Mouse (Mus musculus) cerebellum, adult 11-12 months (tissue): ENCODE results near the gene Dpp9.
"Not testable (repeated sequence)": the region's sequence is repeated elsewhere in the genome, so short reads cannot be mapped to it uniquely, and the experiment has no call there.

Source experiments
- DNase-seq: peaks from one replicate; pipeline ENCODE4 v3.0.0; 2022

Dpp9 gene

DNA sequence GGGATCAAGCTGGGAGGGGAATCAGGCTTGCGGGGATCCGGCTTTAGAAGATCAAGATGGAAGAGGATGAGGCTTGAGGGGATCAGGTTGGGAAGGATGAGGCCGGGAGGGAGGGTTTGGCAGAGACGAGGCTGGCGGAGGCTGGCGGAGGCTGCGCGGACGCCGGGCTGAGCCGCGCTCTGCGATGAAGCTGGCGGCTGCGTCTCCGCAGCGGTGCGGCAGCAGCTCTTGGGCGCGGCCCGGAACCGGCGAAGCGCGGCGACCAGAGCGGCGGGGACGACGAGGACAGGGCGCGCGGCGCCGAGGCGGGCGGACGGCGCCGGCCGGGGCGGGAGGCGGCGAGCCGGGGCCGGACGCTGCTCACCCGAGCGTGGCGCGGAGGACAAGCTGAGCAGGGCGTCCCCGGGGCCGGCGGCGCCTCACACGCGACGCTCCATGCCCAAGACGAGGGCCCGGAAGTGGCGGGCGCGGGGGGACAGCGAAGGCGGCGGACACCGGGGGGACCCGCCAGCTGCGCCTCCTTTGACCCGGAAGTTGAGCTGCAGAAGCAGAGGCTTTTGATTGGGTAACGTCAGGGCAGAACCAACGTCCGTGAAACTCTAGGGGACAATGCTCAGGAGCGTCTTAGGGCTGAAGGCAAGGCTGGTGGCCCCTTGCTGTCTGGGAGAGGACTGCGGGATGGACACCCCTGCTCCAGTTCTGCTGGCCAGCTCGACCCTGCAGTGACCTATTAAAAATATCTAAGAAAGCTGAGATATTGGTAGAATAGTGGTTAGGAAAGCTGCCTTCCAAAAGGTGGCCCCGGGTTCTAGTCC is at the start of gene Dpp9:
Dpp9 (minus strand) TSS at position 529 of the 815 bp plus-strand sequence.
- DNase-seq: peak; percentile 96

DNA sequence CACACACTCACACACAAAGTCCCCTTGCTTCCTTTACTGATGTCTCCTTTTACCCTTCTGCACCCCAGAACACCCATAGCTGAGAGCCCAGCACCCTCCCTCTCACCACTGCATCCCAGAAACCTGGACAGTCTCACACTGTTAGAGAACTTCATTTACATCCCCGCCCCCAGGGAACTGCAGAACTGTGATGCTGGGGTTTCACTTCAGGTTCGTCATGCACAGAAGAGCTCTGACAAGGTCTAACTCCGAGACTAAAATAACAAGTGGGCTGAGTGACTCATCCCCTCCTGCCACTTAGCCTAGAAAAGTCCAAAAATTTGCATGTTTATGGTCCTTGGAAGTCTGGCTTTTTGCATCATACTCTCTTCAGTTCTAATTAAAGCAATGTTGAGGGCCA is 47.6 kb upstream of the Dpp9 start:
- DNase-seq: no peak

DNA sequence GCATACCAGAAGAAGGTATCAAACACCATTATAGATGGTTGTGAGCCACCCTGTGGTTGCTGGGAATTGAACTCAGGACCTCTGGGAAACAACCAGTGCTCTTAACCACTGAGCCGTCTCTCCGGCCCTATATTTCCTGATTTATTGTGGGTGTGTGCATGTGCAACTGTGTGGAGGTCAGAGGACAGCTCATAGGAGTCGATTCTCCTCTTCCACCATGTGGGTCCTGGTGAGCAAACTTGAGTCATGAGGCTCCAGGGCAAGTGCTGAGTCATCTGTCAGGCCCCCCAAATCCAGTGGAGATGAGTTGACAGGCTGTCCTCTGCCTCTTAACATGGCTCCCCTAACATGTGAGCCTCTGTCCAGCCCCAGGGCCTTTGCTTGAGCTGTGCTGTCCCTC is 47.2 kb upstream of the Dpp9 start:
- no peak for DNase-seq

DNA sequence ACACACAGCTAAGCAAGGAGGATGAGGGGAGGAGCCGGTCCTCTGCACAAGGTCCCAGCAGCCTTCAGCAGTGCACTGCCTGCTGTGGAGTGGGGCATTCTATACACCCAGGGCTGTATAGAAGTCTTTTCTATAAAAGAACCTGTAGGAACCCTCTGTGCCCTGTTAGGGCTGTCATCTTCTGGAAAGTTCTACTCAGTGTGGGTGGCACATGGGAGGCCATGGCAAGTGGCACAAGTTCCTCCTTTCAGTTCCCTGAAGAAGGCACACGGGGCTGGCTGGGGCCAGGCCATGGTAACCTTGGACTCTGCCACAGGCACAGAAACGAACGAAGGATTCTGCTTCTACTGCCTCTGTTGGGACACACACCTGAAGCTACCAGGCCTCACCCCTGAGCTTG is 46.3 kb upstream of the Dpp9 start:
- DNase-seq: no peak

DNA sequence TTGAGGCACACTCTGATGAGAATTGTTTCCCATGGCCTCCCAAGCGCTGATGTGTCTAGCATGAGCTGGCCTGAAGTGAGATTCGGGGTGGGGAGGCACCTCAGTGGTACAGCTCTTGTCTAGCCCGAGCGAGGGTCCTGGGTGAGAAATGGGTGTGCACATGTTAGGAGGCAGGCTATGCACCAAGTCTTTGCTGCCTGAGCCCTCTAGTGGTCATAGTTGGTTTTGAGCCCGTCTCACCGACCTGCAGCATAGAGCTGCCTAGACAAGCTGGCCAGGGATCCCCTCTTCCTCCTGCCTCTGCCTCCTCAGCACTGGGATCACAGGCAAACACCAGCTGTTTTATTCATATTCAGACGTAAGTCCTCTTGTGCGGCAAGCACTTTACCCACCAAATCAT is 45.3 kb upstream of the Dpp9 start:
- peak; percentile 73 for DNase-seq

DNA sequence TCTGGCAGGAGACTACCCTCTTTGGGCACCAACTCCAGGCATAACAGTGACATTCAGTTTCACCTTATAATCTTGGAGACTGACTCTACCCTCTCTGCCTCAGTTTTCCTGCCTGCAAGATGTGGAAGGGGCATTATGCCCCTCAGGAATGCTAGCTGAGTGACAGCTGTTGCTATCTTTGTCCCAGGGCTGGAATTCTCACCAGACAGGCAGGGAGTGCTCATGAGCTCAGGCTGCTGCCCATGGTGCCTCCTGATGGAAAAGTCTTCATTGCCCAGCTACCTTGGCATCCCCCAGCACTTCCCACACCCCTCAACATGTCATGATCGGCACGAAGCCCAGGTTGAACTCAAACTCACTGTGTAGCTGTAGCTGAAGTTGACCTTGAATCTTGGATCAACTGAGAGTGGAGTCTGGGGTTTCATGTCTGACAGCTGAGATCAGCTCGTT is 44.0 kb upstream of the Dpp9 start:
- DNase-seq: no peak

DNA sequence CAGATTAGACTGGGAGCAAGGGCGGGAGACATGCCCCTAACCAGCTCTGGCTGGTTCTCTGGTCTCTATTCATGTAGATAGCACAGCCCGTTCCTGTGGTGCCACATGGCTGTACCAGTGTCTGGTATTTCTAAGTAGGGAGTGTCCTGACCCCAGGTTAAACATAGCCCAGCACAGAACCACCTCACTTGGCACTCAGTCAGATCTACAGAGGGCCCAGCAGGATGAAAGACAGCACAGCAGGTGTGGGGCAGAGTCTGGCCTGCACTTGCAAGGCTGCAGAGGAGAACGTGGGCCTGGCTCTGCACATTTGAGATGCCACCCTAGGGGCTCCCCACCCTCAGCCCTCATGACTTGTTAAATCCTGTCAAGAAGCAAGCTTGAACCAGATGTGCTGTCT is 42.5 kb upstream of the Dpp9 start:
- peak; percentile 55 for DNase-seq

DNA sequence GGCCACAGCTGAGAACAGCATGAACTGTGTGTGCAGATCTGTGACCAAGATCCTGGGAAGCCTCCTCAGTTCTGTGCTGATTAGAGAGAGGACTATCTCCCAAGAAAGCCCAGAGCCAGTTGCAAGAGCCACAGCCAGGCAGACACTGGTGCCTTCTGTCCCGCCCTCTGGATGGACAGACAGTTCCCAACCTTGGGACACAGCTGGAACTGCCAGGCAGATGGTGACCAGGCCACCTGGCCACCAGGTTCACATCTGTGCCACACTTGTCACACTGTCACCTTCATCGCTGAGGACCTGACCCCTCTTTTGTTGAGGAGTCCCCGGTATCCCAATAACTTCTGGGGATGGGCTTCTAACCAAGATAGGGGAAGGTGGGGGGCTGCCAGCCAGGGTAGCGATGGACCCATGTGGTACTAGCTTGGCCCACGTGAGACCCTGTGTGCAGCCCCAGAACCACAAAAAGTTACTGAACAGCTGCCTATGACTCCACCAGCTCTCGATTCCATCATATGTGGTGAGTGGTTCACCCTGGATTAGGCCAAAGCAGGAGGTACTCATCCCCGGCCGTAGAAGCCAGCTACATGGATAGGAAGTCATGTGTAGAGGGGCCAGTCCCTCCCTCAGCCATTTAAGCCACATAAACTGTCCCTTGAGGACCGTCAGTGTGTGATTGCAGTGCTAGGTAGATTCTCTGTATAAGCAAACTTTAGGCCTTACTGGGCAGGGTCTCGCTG is 40.8 kb upstream of the Dpp9 start:
- DNase-seq: no peak

DNA sequence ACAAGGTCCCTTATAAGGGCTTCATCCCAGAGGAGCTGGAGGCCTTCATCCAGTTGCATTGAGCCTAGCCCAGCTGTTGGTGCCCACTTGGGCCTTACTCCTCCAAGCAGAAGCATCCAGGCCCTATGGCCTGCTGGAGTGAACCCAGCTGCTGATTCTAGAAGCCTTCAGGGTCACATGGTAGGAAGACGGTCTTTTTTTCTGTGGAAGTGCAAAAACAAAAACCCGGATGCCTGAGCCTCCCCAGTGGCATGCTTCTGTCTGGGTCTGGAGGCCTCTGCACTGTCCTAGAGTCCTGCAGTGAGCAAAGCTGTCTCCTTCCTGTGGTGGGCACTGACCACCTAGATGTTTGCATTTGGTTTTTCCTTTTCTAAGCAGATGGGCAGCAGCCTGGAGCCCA is 40.1 kb upstream of the Dpp9 start:
- DNase-seq: not testable (repeated sequence)

DNA sequence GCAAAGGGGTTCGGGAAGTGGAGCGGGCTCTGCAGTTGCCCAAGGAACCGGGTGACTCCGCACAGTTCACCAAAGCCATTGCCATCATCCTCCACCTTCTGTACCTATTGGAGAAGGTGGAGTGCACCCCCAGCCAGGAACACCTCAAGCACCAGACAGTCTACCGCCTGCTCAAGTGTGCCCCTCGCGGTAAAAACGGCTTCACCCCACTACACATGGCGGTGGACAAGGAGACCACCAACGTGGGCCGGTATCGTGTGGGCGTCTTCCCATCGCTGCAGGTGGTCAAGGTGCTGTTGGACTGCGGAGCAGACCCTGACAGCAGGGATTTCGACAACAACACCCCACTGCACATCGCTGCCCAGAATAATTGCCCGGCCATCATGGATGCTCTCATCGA is 39.6 kb upstream of the Dpp9 start:
- peak; percentile 56 for DNase-seq

DNA sequence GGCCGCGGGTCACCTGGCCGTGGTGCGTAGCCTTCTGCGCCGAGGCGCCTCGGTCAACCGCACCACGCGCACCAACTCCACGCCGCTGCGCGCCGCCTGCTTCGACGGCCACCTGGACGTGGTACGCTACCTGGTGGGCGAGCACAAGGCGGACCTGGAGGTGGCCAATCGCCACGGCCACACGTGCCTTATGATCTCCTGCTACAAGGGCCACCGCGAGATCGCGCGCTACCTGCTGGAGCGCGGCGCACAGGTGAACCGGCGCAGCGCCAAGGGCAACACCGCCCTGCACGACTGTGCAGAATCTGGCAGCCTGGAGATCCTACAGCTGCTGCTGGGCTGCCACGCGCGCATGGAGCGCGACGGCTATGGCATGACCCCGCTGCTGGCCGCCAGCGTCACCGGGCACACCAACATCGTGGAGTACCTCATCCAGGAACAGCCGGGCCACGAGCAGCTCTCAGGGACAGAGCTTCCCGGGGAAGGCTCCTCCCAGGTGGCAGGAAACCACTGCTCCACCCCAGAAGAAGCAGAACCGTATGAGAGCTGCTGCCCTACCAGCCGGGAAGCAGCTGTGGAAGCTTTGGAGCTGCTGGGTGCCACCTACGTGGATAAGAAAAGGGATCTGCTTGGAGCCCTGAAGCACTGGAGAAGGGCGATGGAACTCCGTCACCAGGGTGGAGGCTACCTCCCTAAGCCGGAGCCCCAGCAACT is 38.6 kb upstream of the Dpp9 start:
- peak; percentile 76 for DNase-seq

DNA sequence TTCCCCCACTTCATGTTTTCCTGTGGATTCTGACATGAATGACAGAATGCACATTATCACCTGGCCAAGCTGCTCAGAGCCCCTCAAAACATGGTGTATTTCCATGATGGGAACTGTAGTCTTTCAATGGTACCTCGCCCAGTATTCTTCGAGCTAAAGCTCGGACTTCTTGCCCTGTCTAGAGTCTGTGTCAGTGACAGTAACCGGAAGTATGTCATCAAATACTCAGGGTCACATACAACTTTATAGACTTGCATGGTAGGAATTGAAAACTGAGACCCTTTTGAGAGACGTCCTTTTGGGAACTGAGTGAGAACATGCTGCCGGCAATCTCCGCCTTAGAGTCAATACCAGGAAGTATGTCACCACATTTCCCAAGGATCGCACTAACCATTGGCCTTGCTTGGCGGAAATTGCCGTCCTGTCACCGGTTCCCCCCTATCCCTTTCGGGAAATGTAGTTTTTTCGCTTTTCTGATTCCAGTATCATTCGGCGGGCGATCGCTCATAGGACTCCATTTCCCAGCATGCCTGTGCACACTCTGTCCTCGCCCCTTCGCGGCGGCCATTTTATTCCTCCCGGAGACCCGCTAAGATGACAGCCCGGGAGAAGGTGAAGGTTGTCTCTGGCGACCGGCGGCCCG is 37.7 kb upstream of the Dpp9 start, which contains the start of gene Fem1a:
Fem1a (plus strand) TSS at position 572 of the 643 bp plus-strand sequence.
- peak; percentile 97 for DNase-seq

DNA sequence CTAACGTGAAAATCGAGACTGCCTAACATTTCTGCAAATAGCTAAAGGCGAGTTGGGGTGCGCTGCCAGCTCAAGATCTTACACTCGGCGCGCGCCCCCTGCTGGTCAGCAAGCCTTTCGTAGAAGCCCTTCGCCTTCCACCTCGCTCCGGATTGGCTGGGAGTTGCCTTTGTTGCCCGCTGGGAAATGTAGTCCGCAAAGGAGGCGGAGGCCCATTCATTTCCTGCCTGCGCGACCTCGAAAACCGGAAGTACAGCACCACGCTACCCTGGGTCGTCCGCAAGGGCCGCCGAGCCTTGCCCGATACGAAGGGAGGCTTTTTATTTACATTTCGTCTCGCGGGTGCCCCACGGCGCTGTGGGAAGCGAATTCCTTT is 37.1 kb upstream of the Dpp9 start:
- peak; percentile 98 for DNase-seq

DNA sequence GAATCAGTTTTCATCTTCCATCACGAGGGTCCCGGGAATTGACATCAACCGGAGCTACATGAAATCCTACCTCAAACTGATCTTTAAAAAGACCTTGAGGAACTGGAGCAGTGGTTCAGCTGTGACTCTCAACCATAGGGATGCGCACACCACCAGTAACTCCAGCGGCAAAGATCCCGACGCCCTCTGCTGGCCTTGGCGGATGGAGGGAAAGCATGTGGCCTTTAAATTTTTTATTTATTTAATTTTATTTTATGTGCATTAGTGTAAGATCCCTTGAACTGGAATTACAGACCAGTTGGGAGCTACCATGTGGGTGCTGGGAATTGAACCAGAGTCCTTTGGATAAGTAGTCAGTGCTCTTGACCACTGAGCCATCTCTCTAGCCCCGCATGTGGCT is 36.7 kb upstream of the Dpp9 start:
- peak; percentile 79 for DNase-seq

DNA sequence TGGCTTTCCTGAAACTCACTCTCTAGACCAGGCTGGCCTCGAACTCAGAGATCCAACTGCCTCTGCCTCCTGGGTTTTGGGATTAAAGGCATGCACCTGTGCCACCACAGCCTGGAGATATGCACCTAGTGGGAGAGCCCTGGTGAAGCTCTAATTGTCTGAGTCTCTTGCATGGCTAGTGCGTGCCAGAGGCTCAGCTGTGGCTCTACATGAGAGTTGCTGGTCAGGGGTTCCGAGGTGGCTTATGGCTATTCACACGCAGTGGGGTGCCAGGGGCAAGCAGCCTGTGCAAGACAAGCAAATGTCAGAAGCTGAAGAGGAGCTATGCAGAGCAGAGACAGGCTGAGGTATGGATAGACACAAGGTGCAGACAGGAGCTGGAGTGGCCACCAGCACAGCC is 36.0 kb upstream of the Dpp9 start:
- DNase-seq: peak; percentile 67

DNA sequence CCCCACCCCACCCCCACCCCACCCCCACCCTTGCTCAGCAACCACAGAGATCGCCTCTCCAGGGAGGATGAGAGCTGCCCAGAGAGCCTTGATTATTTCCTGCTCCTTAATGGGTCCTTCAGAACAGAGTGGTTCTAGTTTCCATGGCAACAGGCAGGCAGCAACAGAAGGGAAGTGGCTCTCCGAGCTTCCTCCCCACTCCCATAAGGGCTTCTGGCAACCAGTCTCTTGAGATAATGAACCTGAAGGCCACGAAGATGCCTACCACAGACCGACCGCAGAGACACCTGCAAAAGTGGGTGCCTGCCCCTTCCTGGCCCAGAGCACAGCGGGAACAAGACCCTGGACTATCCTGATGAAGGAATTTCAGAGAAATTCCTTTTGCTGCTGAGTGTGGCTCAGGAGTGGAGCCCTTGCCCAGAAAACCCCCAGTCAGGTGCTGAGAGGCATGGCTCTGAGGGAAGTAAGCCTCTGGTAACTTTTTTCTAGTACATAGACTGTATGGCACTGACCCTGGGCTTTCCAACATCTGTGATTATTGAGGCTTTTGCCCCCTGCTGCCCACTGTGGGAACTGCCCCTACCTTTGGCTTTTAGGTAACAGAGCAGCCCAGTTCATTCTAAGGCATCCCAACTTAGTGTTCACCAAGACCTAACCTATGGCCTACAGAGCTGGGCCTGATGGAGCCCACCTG is 32.6 kb upstream of the Dpp9 start:
- no peak for DNase-seq

DNA sequence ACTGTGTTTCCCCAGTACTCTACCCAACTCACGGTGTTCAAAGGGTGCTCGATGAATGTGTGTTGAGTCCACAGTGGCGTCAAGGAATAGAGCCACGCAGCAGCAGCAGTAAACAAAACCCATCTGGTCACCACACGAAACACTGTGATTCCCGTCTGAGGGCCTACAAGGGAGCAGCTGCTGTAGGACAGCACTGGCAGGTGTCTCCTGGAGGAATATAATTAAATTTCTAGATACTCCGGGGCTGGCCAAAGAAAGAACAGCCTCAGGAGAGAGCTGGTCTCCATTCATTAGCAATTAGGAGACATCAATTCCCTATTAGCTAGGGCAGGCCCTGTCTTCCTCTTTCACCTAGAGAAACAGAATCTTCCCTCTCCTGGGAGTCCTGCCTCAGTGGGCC is 26.9 kb upstream of the Dpp9 start:
- DNase-seq: no peak

DNA sequence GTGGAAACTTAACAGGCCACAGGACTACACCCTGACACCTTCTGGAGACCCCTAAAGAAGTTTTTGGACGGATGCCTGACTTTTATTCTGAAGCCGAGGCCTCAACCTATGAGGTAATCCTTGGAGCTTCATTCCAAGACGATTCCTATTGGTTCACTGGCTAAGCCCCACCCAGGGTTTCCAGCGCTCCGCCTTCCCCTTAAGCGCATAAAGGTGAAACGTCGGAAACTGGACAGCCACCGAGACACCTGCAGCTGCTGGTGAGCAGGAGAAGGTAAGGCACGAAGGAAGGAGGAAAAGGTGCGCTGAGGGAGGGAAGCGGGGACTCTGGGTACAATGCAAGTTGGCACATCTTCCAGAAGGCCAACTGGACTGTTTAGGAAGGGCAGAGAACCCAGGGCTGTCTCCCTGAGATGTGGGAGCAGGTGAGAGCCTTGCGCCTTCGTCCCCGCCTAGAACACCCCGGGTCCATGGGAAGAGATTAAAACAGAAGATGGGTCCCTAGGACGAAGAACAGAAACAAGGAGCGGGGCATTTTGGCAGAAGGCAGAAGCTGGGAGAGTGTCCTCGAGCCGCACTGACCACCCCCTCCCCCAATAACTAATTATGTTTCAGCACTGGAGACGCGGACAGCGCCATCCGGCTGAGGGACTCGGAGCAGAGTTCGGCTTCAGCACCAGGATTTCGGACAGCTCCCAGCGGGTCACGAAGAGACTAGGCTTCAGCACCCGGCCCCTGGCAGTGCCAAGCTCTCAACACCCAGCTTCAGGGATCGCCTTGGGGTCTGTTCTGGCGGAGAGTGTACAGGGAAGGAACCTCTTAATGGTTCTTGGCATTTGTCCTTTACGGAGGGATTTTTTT is 23.1 kb upstream of the Dpp9 start:
- peak; percentile 91 for DNase-seq

DNA sequence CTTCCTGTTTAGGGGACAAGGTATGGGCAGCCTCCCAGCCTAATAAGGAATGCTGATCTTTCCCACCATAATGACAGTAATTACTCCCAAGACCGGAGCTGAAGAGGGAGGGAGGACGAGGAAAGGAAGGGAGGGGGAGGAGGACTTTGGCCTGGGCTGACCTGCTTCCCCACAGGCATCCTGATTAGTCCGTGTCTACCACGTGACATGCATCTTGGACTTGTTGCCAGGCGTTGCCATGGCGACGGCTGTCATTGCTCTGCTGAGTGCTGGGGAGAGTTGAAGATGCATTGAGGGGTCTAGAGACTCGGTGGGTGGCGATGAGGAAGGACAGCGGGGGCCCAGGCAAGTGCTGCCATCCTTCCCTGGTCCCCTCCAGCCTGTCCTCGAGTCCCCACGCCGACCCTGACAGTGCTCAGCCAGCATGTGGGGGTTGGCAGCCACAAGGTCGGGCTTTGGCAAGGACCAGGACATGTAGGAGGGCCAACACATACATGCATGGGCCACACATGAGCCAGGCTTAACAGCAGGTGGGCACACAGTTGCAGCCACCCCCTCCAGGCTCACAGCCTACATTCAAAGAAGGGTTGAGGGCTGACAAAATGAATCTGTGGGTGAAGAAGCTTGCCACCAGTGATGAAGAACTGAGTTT is 15.2 kb upstream of the Dpp9 start:
- peak; percentile 94 for DNase-seq

DNA sequence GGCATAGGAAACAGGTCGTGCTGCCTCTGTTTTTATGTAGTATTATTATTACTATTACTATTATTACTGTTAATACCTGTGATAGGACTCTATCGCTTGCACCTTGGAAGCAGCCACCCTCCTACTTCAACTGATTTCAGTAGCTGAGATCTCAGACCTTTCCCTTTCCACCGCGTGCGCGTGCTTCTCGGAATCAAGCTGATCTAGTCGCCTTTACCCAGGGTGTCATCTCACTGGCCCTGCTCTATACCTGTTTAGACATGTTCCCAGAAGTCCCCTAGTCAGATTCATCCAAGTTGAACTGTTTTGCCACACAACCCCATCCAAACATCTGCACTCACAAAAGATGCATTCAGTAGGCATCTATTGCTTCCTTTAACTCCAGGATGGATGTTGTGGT is 14.7 kb upstream of the Dpp9 start:
- DNase-seq: no peak

DNA sequence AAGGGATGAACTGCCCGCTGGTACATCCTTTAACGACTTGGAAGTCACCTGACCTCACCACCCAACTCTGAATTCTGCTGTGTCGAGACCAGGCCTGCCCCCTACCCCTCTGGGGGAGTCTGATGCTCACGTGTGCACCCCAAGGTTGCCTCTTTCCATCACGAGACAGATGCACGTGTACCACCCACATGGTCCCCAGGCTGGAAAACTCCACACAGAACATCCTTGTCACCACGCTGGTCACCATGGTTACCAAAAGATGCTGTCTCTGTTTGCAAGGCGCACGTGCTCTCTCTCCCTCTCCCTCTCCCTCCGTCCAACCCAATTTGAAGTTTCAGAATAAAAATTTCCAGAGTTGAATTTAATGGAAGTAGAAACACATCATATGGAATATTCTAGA is 11.2 kb upstream of the Dpp9 start:
- no peak for DNase-seq
